Mouse (Mus musculus) heart, adult 2 months (tissue): ENCODE results near the gene Rbms1.

Source experiments
- CTCF ChIP-seq: fragments of 200-600 bp; IDR thresholded peaks from 2 replicates; pipeline ENCODE4 v1.8.1; 2022; ENCODE audit warnings: antibody characterized with exemption, mild to moderate bottlenecking, moderate library complexity
- EP300 ChIP-seq: fragments of 200-500 bp; IDR thresholded peaks from 2 replicates; pipeline ENCODE4 v1.6.1; 2011; ENCODE audit warnings: low read depth, low read length, control low read depth; ENCODE audit not compliant: insufficient read depth
- POLR2A ChIP-seq: fragments of 200-500 bp; IDR thresholded peaks from 2 replicates; pipeline ENCODE4 v1.6.1; 2011; ENCODE audit warnings: mild to moderate bottlenecking, low read depth, low read length, control low read depth; ENCODE audit not compliant: insufficient read depth

DNA sequence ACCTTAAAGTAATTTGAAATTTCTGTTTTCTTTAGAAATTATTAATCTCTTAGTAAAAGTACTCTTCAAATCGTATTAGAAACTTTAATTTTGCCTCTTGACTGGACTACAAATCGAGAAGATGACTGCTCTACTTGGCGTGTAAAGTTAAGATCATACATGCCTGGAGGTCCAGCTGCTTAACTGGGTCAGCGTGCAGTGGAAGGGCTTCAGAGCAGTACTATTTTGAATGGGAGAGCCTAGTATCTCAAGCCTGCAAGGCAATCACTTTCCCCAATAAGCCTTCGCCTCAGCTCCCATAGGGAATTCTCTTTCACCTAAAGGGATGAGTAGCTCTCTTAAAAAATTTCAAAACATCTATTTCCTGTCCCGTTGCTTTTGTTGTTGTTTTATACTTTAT lies 62.0 kb downstream of the Rbms1 start:
- no peak for TF ChIP-seq CTCF
- TF ChIP-seq POLR2A = no peak
- TF ChIP-seq EP300 = no peak
